Mouse (Mus musculus): Measurements from ENCODE around the gene Glb1l2. TPM values are rescaled to one million over a fixed set of nuclear protein-coding genes. Genes with fewer than 3 reads are reported as not detected.

Gene Glb1l2
- total RNA-seq, 4 experiments from 2014 or later: 4.8 to 23.3 (median 10.1) TPM

- DNase-seq: no peak
Measured at GRCm38 (mm10) chr9:26728556-26728955, 77.7 kb downstream of the Glb1l2 start.

GRCm38 (mm10) chr9:26727445-26727844 is 78.8 kb downstream of the Glb1l2 start:
- no peak for DNase-seq

- DNase-seq: no peak
Measured at GRCm38 (mm10) chr9:26725709-26726108, 80.6 kb downstream of the Glb1l2 start.

GRCm38 (mm10) chr9:26721771-26722170 is 84.5 kb downstream of the Glb1l2 start:
- DNase-seq: no peak

GRCm38 (mm10) chr9:26718388-26718787 is 87.9 kb downstream of the Glb1l2 start:
- DNase-seq: no peak

Other genes starting within 250 kb of the Glb1l2 start
- 1 to 10 TPM in 3 of 4 experiments, under 1 TPM in 1; 0.87 to 2.0 (median 1.5) TPM for gene B3gat1, start 72.7 kb downstream of the Glb1l2 start, total RNA-seq (2022)
- 1 to 10 TPM; 1.1 to 2.6 (median 1.6) TPM for gene Glb1l3, start 54.4 kb upstream of the Glb1l2 start, total RNA-seq (2022)
- gene Gm1110, start 116.6 kb upstream of the Glb1l2 start, total RNA-seq (2022): not detected
- gene Acad8, start 193.1 kb upstream of the Glb1l2 start, total RNA-seq (2022): 10 to 100 TPM; 88.0 to 99.3 (median 96.0) TPM
- gene Thyn1, start 193.2 kb upstream of the Glb1l2 start, total RNA-seq (2022): 10 to 100 TPM; 44.9 to 56.8 (median 49.1) TPM
- gene Vps26b, start 223.6 kb upstream of the Glb1l2 start, total RNA-seq (2022): 10 to 100 TPM; 42.2 to 49.8 (median 44.1) TPM
- gene Ncapd3, start 223.7 kb upstream of the Glb1l2 start, total RNA-seq (2022): 10 to 100 TPM; 13.0 to 20.1 (median 16.3) TPM